Mouse (Mus musculus) ES-E14 (cell line): ENCODE measurements around the gene Tmem156. TPM values are rescaled to one million over a fixed set of nuclear protein-coding genes. Genes with fewer than 3 reads are reported as not detected.

Experiments used
- DNase-seq: peaks from one replicate; pipeline ENCODE4 v3.0.0-alpha.2; 2013; ENCODE audit warnings: low read depth, low spot score
- H3K27ac ChIP-seq: 2 replicates; pipeline ENCODE4 v1.5.1; 2012; ENCODE audit warnings: low read depth, mild to moderate bottlenecking, low read length, moderate library complexity, mixed read lengths; ENCODE audit not compliant: poor library complexity, insufficient read depth, severe bottlenecking
- H3K36me3 ChIP-seq: 2 replicates; pipeline ENCODE4 v1.6.1; 2012; ENCODE audit warnings: mild to moderate bottlenecking, low read length, moderate library complexity, mixed read lengths; ENCODE audit not compliant: control insufficient read depth, poor library complexity, insufficient read depth, severe bottlenecking
- H3K4me1 ChIP-seq, 2 experiments: fragments of 150-350 bp in 1 of 2; sonication (generic) in 1 of 2; 2 replicates each; pipeline ENCODE4 v1.6.1; 2012; ENCODE audit warnings: low read length in 2 of 2, mild to moderate bottlenecking in 1 of 2, mixed read lengths in 1 of 2; ENCODE audit not compliant: control insufficient read depth in 2 of 2, insufficient read depth in 2 of 2, poor library complexity in 1 of 2
- H3K4me3 ChIP-seq, 2 experiments: fragments of 150-350 bp in 1 of 2; sonication (generic) in 1 of 2; 2 replicates each; pipeline ENCODE4 v1.5.1; 2012; ENCODE audit warnings: low read length in 2 of 2, low read depth in 1 of 2, mild to moderate bottlenecking in 1 of 2, mixed read lengths in 1 of 2; ENCODE audit not compliant: insufficient read depth in 1 of 2, poor library complexity in 1 of 2, severe bottlenecking in 1 of 2
- H3K9ac ChIP-seq: 2 replicates; pipeline ENCODE4 v1.6.1; 2012; ENCODE audit warnings: low read depth, mild to moderate bottlenecking, low read length, mixed read lengths; ENCODE audit not compliant: poor library complexity, insufficient read depth, severe bottlenecking
- H3K9me3 ChIP-seq: fragments of 150-350 bp; sonication (generic); 2 replicates; pipeline ENCODE4 v1.6.1; 2012; ENCODE audit warnings: low read depth, mild to moderate bottlenecking, low read length; ENCODE audit not compliant: control insufficient read depth, insufficient read depth
- CHD2 ChIP-seq: IDR thresholded peaks from 2 replicates; pipeline ENCODE4 v1.6.1; 2014; ENCODE audit warnings: mild to moderate bottlenecking, low read depth, low read length, inconsistent platforms
- HCFC1 ChIP-seq: IDR thresholded peaks from 2 replicates; pipeline ENCODE4 v1.6.1; 2012; ENCODE audit warnings: low read length, inconsistent platforms, borderline replicate concordance; ENCODE audit not compliant: insufficient read depth
- MAFK ChIP-seq: IDR thresholded peaks from 2 replicates; pipeline ENCODE4 v1.6.1; 2014; ENCODE audit warnings: mild to moderate bottlenecking, low read depth, low read length, inconsistent platforms; ENCODE audit not compliant: insufficient read depth
- ZC3H11A ChIP-seq: IDR thresholded peaks from 2 replicates; pipeline ENCODE4 v1.6.1; 2012; ENCODE audit warnings: low read depth, mild to moderate bottlenecking, inconsistent platforms, low read length, borderline replicate concordance
- ZNF384 ChIP-seq: IDR thresholded peaks from 2 replicates; pipeline ENCODE4 v1.6.1; 2012; ENCODE audit warnings: low read depth, low read length, inconsistent platforms
- in situ Hi-C, 2 experiments: fragments of 600-800 bp; cut with MboI; formaldehyde crosslinking; loops; one replicate each; pipeline ENCODE4 v1.15.1; 2025; ENCODE audit warnings: low sequenced_read_pairs in 2 of 2, inconsistent platforms in 1 of 2; ENCODE audit not compliant: unreplicated experiment in 2 of 2
- total RNA-seq: library from RNA; depleted of rRNA; stranded (reverse); fragments of 300-350 nt; gene quantifications from 2 replicates; pipeline ENCODE4 v1.2.3, GENCODE M21; 2012

Tmem156 gene
- total RNA-seq, 1 experiment: 0.40 TPM

DNA sequence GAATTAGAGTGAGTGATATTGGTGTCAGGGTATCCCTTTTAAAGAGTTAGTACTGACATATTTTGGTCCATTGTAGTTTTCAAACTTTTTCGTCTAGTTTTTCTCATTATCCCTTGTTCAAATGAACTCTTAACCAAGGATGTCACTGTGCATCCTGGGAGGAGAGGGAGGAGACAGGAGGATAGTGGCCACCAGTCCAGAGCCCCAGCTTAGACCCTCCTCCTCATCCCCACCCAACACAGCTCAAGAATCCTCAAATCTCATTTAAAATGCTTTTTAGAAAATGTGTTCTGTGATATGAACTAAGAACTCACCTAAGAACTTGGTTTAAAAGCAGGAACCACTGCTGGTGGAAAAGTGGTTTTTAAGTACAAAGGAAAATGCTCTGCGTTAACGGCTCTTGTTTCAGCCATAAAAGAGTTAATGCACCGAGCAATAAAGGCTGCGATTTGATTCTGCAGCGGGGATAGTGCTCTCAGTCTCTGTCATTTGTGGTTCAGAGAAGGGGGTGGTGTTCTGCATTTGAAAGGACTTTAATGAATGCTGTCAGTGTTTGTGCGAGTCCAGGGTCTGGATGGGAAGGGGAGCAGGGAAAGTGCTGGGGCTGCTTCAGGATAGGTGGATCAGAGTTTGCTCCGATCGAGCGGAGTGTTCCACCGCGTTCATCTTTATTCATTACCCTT, 38.7 kb upstream of the Tmem156 start:
- DNase-seq: peak; percentile 45
- no peak overlapping the region for H3K9ac ChIP-seq
- no peak overlapping the region for H3K27ac ChIP-seq
- H3K4me3 ChIP-seq: peak overlapping the region; percentile 41 to 70; a peak in 3 of 4 replicates
- no peaks in the 10 kb centered on the region for H3K36me3 ChIP-seq
- in situ Hi-C loops: no loop called here
- TF ChIP-seq HCFC1 (no peak), MAFK (no peak), ZC3H11A (no peak), CHD2 (no peak), ZNF384 (no peak)
- H3K9me3 ChIP-seq: no peaks in the 10 kb centered on the region
- H3K4me1 ChIP-seq: no peaks in the 10 kb centered on the region

- Histone ChIP-seq H3K9ac (no peak overlapping the region), H3K4me3 (no peak overlapping the region), H3K36me3 (no peaks in the 10 kb centered on the region; the same call in 1 of the 2 replicates), H3K27ac (no peak overlapping the region), H3K9me3 (no peaks in the 10 kb centered on the region), H3K4me1 (no peaks in the 10 kb centered on the region)
- in situ Hi-C loops: no loop called here
- TF ChIP-seq MAFK: no peak
- TF ChIP-seq ZC3H11A: no peak
- no peak for TF ChIP-seq ZNF384
- no peak for TF ChIP-seq CHD2
- TF ChIP-seq HCFC1: no peak
- DNase-seq: no peak
These were observed 36.5 kb upstream of the Tmem156 start for GRCm38 (mm10) chr5:65128481-65128880.

- in situ Hi-C loops: no loop called here
- Histone ChIP-seq H3K9me3 (no peaks in the 10 kb centered on the region), H3K4me1 (no peaks in the 10 kb centered on the region), H3K36me3 (no peaks in the 10 kb centered on the region; the same call in 1 of the 2 replicates), H3K9ac (no peak overlapping the region), H3K4me3 (no peak overlapping the region), H3K27ac (no peak overlapping the region)
- TF ChIP-seq ZC3H11A (no peak), MAFK (no peak)
- DNase-seq: no peak
These were observed 34.2 kb upstream of the Tmem156 start for GRCm38 (mm10) chr5:65126137-65126536.

- Histone ChIP-seq H3K27ac (no peak overlapping the region), H3K9me3 (no peaks in the 10 kb centered on the region), H3K9ac (no peak overlapping the region), H3K4me3 (no peak overlapping the region), H3K4me1 (no peaks in the 10 kb centered on the region), H3K36me3 (no peaks in the 10 kb centered on the region; the same call in 1 of the 2 replicates)
- in situ Hi-C loops: no loop called here
- TF ChIP-seq HCFC1 (no peak), ZNF384 (no peak), MAFK (no peak), ZC3H11A (no peak), CHD2 (no peak)
- no peak for DNase-seq
These were observed 30.7 kb upstream of the Tmem156 start for GRCm38 (mm10) chr5:65122616-65123015.

- H3K9me3 ChIP-seq: no peaks in the 10 kb centered on the region
- no peak overlapping the region for H3K27ac ChIP-seq
- no peaks in the 10 kb centered on the region; the same call in 1 of the 2 replicates for H3K36me3 ChIP-seq
- no peaks in the 10 kb centered on the region for H3K4me1 ChIP-seq
- no peak for TF ChIP-seq ZNF384
- no peak for TF ChIP-seq HCFC1
- TF ChIP-seq ZC3H11A: no peak
- TF ChIP-seq CHD2: no peak
- TF ChIP-seq MAFK: no peak
- in situ Hi-C loops: no loop called here
- no peak overlapping the region for H3K9ac ChIP-seq
- H3K4me3 ChIP-seq: no peak overlapping the region
- no peak for DNase-seq
These were observed 28.0 kb upstream of the Tmem156 start for GRCm38 (mm10) chr5:65119918-65120317.
